Mouse (Mus musculus) thymus, adult 2 months (tissue): ENCODE measurements around the gene Aldh2. TPM values are rescaled to one million over a fixed set of nuclear protein-coding genes. Genes with fewer than 3 reads are reported as not detected.

ENCODE experiments used
- DNase-seq: peaks from one replicate; pipeline ENCODE4 v3.0.0; 2021
- H3K27ac ChIP-seq: fragments of 200-500 bp; 2 replicates; pipeline ENCODE4 v1.5.1; 2012; ENCODE audit warnings: low read length, control low read depth; ENCODE audit not compliant: control insufficient read depth, insufficient read depth
- H3K27me3 ChIP-seq: fragments of 200-500 bp; 2 replicates; pipeline ENCODE4 v1.6.1; 2012; ENCODE audit warnings: mild to moderate bottlenecking, low read length, moderate library complexity, mixed read lengths; ENCODE audit not compliant: control insufficient read depth, insufficient read depth
- H3K36me3 ChIP-seq: fragments of 200-500 bp; 2 replicates; pipeline ENCODE4 v1.6.1; 2012; ENCODE audit warnings: mild to moderate bottlenecking, low read length, moderate library complexity; ENCODE audit not compliant: control insufficient read depth, insufficient read depth
- H3K4me1 ChIP-seq: fragments of 200-500 bp; replicated peaks from 2 replicates; pipeline ENCODE4 v1.6.1; 2012; ENCODE audit warnings: low read length; ENCODE audit not compliant: control insufficient read depth, insufficient read depth
- H3K4me3 ChIP-seq: fragments of 200-500 bp; 2 replicates; pipeline ENCODE4 v1.5.1; 2012; ENCODE audit warnings: mild to moderate bottlenecking, low read length, control low read depth, moderate library complexity; ENCODE audit not compliant: control insufficient read depth, insufficient read depth
- CTCF ChIP-seq: fragments of 200-500 bp; IDR thresholded peaks from 2 replicates; pipeline ENCODE4 v1.5.1; 2012; ENCODE audit warnings: mild to moderate bottlenecking, control low read depth, low read length, moderate library complexity, borderline replicate concordance; ENCODE audit not compliant: control insufficient read depth, poor library complexity, insufficient read depth; ENCODE audit errors: extremely low read depth
- POLR2A ChIP-seq: fragments of 200-500 bp; IDR thresholded peaks from 2 replicates; pipeline ENCODE4 v1.6.1; 2012; ENCODE audit warnings: mild to moderate bottlenecking, low read length, control low read depth, moderate library complexity; ENCODE audit not compliant: control insufficient read depth, poor library complexity, insufficient read depth; ENCODE audit errors: extremely low read depth
- WGBS: fragments of 180-500 bp; shearing (Covaris S2); methylation state at CpG from one replicate; pipeline ENCODE4 v1.1.7; 2018; 5-methylcytosine and 5-hydroxymethylcytosine counted together
- polyA plus RNA-seq: library from polyadenylated mRNA; depleted of rRNA; stranded (reverse); fragments of >200 nt; gene quantifications from 2 replicates; pipeline ENCODE4 v1.2.3, GENCODE M21; 2012

Aldh2 gene
- polyA plus RNA-seq, 1 experiment: 203 TPM

DNA sequence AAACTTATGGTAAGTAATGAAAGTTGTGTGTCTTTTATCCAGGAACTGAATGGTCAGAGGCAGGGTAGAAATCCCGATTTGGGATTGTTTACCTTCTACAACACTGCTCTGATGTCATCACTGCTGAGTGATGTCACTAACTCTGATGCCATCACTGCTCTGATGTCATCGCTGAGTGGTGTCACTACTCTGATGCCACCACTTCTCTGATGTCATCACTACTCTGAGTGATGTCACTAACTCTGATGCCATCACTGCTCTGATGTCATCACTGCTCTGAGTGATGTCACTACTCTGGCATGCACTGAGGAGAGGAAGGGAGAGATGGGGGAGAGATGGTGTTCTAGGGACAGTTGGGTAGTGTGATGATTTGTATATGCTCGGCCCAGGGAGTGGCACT, 31.2 kb downstream of the Aldh2 start:
- 92% methylated on average over 3 of the region's 3 CpGs for WGBS
- H3K4me3 ChIP-seq: no peak overlapping the region
- no peak for DNase-seq
- H3K27me3 ChIP-seq: no peaks in the 10 kb centered on the region
- H3K27ac ChIP-seq: no peak overlapping the region
- no peak for TF ChIP-seq POLR2A
- TF ChIP-seq CTCF: no peak
- peaks cover 8% of the 10 kb centered on the region for H3K4me1 ChIP-seq
- H3K36me3 ChIP-seq: no peaks in the 10 kb centered on the region

DNA sequence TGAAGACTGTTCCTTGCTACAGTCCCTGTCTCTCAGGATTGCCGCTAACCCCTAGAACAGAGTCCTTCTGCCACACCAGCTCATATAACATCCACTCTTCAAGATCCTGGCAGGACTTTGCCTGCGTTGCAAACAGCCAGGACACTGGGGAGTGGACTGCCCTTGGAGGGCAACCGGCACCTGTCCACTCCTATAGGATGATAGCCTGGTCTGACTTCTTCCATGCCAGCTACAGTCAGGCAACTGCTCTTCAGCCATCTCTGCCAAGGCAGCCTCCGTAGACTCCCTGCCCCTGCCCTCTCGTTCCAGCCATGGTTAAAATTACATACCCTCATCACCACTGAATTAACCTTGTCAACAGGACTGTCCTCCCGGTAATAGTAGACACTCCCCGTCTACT, 44.4 kb downstream of the Aldh2 start:
- WGBS: 91% methylated on average over 7 of the region's 7 CpGs
- Histone ChIP-seq H3K27ac (no peak overlapping the region), H3K4me1 (peaks cover 7% of the 10 kb centered on the region), H3K27me3 (no peaks in the 10 kb centered on the region), H3K36me3 (no peaks in the 10 kb centered on the region), H3K4me3 (no peak overlapping the region)
- no peak for TF ChIP-seq POLR2A
- no peak for DNase-seq

DNA sequence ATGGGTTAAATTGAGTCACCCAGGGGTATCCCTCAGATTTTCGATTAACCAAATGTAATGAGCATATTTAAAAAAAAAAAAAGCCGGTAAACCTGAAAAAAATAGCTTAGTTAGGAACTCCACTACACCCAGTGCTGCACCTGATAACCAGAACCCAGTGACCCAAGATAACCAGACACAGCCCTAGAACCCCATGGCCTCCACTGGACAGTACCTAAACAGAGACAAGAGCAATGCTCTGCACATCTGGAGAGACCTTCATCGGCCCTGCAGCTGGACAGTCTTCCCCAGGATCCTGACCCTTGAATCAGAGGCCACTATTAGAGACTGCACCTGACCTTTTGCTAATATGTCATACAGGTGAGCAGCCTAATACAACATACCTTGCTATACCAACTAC, 46.5 kb downstream of the Aldh2 start:
- Histone ChIP-seq H3K27me3 (no peaks in the 10 kb centered on the region), H3K4me3 (no peak overlapping the region), H3K4me1 (peaks cover 10% of the 10 kb centered on the region), H3K27ac (no peak overlapping the region), H3K36me3 (no peaks in the 10 kb centered on the region)
- 86% methylated on average over 3 of the region's 3 CpGs for WGBS
- no peak for TF ChIP-seq CTCF
- TF ChIP-seq POLR2A: no peak
- DNase-seq: no peak

DNA sequence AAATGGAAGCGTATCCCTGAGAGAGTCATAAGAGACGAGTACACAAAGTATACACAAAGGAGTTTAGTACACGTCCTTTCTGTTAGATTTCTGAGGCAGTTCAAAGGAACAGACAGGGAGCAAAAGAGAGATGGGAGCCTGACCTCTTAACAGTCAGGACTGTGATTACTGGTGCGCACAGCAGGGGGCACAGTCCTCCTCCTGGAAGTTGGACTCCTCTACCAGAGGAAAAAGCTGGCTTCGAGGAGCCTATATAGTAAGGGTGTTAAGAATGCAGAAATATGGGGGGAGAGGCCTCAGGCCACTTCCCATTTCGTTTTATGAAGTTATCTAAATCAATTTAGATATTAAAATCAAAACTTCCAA, 47.1 kb downstream of the Aldh2 start:
- WGBS: 10% methylated on average over 6 of the region's 6 CpGs
- H3K27me3 ChIP-seq: no peaks in the 10 kb centered on the region
- H3K4me3 ChIP-seq: peak overlapping the region; percentile 98
- H3K27ac ChIP-seq: no peak overlapping the region
- no peaks in the 10 kb centered on the region for H3K36me3 ChIP-seq
- peak; percentile 37 for DNase-seq
- TF ChIP-seq CTCF (no peak), POLR2A (no peak)
- peaks cover 10% of the 10 kb centered on the region for H3K4me1 ChIP-seq

DNA sequence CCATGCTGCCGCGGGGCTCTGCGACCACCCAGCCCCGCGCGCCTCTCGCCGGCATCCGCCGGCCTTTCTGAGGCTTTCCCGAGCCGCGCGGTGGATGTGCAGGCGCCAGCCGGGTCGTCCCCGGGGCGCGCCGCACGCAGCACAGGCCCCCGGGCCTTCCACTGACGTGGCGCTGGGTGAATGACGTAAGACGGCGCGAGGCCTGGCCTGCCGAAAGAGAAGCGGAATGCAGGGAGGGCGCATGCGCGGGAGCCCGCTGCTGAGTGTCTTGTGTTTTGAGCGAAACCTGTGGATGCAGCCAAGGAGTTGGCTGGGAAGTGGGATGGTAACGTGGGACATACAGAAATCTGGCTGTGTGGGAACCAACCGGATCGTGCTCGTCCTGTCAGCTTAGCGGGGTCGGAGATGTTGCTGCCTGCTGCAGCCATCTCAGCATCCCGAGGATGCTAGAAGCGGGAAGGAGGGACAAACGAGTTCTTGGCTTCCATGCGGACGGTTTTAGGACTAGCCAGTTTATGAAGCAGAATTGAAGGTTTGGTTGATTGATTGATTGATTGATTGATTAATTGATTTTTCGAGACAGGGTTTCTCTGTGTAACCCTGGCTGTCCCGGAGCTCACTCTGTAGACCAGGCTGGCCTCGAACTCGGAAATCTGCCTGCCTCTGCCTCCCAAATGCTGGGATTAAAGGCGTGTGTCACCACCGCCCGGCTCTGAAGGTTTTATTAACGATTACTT, 47.7 kb downstream of the Aldh2 start, which contains the start of gene Mapkapk5:
Mapkapk5 (minus strand) TSS at position 113 of the 737 bp plus-strand sequence.
- H3K36me3 ChIP-seq: no peaks in the 10 kb centered on the region
- peak within 1 kb of the TSS; percentile 98 for H3K4me3 ChIP-seq
- H3K4me1 ChIP-seq: peaks cover 10% of the 10 kb centered on the region
- no peaks in the 10 kb centered on the region for H3K27me3 ChIP-seq
- WGBS: 1% methylated on average over 55 of the region's 55 CpGs
- H3K27ac ChIP-seq: peak within 1 kb of the TSS; percentile 23; the same call in 1 of the 2 replicates
- TF ChIP-seq CTCF (no peak), POLR2A (peak; percentile 70)
- DNase-seq: peak; percentile 93

DNA sequence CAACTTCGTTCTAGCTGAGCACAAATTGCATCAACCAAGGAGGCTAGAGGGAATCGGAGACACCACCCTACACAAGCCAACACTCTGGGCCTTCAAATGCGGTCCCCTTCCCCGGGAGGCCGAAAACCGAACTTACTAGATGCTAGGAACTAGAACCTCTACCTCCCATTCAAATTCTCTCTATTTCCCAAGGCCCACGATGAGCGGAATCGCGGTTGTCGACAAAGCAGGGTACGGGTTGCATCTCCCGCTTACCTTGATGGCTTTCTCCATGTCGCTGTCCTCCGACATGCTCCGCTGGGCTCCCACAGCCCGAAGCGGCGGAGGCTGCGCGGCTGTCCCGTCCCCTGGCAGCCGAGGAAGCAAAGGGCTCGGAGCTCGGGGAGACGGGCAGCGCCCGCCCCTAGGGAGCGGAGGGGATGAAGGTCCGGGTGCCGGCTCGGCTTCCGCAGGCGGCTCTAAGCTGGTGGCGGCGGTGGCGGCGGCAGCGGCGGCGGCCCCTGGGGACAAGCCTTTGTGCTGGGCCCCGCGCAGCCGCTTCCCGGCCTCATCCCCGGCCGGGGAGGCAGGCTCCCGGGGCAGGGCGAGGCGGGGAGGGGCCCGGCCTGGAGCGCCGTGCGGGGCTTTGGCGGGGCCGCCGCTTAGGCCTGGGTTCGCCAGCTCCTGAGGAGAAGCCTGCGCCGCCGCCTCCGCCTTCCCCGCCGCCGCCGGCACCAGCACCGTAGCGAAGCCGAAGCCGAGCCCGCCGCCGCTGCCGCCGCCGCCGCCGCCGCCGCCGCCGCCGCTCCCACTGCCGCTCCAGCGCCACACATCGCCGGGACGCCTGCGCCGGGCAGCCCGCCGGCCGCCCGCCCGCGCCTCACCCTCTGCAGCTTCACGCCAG, 48.5 kb downstream of the Aldh2 start, which contains the start of the genes Adam1a and Gm42878:
Adam1a (minus strand) TSS at position 573 of the 883 bp plus-strand sequence.
Gm42878 (minus strand) TSS at position 573 of the 883 bp plus-strand sequence.
- TF ChIP-seq CTCF: no peak
- TF ChIP-seq POLR2A: no peak
- peak within 1 kb of the TSS; percentile 23; the same call in 1 of the 2 replicates for H3K27ac ChIP-seq
- peaks cover 10% of the 10 kb centered on the region for H3K4me1 ChIP-seq
- H3K36me3 ChIP-seq: no peaks in the 10 kb centered on the region
- 6% methylated on average over 95 of the region's 97 CpGs for WGBS
- H3K4me3 ChIP-seq: peak within 1 kb of the TSS; percentile 98
- no peaks in the 10 kb centered on the region for H3K27me3 ChIP-seq
- peak; percentile 50 for DNase-seq
